Mouse (Mus musculus): ENCODE measurements around the gene Tmem248.

The Tmem248 gene

GRCm38 (mm10) chr5:130204560-130204959 lies 12.3 kb upstream of the Tmem248 start:
- no peak for DNase-seq

DNA sequence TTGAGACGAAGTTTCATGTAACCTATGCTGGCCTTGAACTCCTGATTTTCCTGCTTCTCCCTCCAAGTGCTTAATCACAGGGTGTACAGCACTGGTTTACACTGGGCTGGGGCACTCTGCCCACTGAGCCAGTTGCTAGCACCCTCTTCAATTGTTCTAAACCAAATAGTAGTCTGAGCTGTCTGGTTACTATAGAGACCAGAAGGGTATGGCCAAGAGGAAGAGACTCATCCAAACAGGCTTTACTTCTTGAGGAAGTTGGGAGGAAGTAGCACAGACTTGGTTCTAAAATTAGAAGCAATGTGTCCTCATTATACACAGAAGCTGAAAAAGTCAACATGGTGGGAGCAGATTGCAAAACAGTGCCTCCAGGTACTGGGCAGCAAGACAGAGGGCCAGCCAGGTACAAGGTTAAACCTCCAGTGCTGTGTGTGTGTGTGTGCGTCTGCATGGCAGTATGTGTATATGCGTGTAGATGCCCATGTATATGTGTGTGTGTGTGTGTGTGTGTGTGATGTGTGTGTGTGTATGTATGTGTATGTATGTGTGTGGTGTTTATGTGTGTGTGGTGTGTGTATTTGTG lies 11.3 kb upstream of the Tmem248 start:
- no peak for DNase-seq

GRCm38 (mm10) chr5:130207299-130207698 lies 9.6 kb upstream of the Tmem248 start:
- DNase-seq = no peak

GRCm38 (mm10) chr5:130212956-130213355 lies 3.9 kb upstream of the Tmem248 start:
- no peak for DNase-seq

- no peak for DNase-seq
Measured at GRCm38 (mm10) chr5:130217406-130217805, 525 bp downstream of the Tmem248 start.

- DNase-seq = no peak
Measured at GRCm38 (mm10) chr5:130218336-130218735, 1.5 kb downstream of the Tmem248 start.

DNA sequence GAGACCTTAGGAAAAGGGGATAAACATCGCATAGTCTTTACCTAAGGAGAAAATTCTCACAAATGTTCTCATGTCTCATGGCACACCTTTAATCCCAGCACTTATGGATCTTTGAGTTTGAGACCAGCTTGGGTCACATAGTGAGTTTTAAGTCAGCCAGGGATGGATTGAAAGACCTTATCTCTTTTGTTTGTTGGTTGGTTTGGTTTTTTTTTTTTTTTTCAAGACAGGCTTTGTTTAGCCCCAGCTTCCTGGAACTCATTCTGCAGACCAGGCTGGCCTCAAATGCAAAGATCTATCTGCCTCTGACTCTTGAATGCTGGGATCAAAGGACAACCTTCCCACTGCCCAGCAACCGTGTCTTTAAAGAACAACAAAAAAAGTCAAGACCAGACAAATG lies 4.4 kb downstream of the Tmem248 start:
- no peak for DNase-seq

GRCm38 (mm10) chr5:130221760-130222145 lies 4.9 kb downstream of the Tmem248 start:
- no peak for DNase-seq

- DNase-seq = peak; percentile 88
Measured at GRCm38 (mm10) chr5:130222146-130223004, 5.5 kb downstream of the Tmem248 start.

GRCm38 (mm10) chr5:130226790-130227189 lies 9.9 kb downstream of the Tmem248 start:
- DNase-seq = no peak

- no peak for DNase-seq
Measured at GRCm38 (mm10) chr5:130228120-130228519, 11.2 kb downstream of the Tmem248 start.

GRCm38 (mm10) chr5:130236302-130236701 lies 19.4 kb downstream of the Tmem248 start:
- no peak for DNase-seq

GRCm38 (mm10) chr5:130239236-130239635 lies 22.4 kb downstream of the Tmem248 start:
- peak; percentile 85 for DNase-seq

GRCm38 (mm10) chr5:130239856-130240255 lies 23.0 kb downstream of the Tmem248 start:
- DNase-seq = no peak

DNA sequence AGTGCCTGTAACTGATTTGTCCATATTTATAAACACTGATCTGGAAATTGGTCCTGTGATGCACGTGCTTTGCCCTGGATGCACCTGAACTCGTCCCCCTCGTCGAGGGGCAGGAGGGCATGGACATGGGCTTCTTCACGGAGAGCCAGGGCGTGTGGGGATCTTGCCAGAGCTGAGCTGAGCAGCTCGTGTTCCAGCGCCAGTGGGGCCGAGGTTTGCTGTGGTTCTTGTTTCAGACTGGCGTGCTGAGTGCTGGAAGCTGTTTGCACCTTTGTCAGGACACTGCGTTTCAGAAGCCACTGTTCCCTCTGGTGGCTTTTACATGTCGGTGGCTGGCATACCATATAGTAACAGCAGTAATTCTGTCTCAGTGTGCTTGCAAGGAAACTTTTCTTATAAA lies 24.5 kb downstream of the Tmem248 start:
- DNase-seq = no peak

DNA sequence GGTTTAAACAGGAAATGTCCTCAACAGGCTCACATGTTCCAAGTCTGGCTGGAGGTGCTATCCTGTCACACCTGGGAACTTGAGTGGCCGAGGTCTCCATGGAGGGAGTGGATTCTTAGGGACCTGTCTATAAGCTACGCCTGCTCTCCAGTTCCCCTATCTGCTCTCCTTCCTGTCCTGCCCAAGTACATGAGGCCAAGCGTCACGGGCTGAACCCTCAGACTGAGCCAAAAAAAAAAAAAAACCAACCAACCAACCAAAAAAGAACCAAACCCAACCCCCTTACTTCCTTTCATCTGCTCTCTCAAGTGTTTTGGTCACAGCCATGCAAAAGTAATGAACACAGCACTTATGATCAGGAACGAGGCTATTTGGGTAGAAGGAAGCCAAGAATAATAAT lies 30.9 kb downstream of the Tmem248 start:
- no peak for DNase-seq

GRCm38 (mm10) chr5:130254164-130255016 lies 37.5 kb downstream of the Tmem248 start:
- DNase-seq = peak; percentile 26

GRCm38 (mm10) chr5:130255017-130255720 lies 38.3 kb downstream of the Tmem248 start, which contains the start of the genes Sbds and Tyw1:
TSS of gene Sbds (minus strand) at chr5:130255530.
TSS of gene Tyw1 (plus strand) at chr5:130255619.
- peak; percentile 98 for DNase-seq

DNA sequence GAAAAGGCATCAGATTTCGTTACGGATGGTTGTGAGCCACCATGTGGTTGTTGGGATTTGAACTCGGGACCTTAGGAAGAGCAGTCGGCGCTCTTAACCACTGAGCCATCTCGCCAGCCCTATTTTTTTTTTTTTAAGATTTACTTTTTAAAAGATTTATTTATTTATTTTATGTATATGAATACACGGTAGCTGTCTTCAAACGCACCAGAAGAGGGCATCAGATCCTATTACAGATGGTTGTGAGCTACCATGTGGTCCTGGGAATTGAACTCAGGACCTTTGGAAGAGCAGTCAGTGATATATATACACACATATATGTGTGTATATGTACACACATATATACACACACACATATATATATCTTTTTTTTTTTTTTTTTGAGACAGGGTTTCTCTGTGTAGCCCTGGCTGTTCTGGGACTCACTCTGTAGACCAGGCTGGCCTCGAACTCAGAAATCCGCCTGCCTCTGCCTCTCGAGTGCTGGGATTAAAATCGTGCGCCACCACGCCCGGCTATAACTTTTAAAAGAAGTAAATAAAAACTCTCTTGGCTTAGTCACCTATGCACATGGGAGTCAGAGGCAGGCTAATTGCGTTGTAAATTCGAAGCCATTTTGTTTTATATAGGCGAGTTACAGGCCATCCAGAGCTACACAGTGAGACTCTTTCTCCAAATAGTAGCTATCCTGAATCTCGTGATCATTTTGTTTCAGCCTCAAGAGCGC lies 39.1 kb downstream of the Tmem248 start:
- DNase-seq = peak; percentile 25

GRCm38 (mm10) chr5:130256678-130257271 lies 39.9 kb downstream of the Tmem248 start:
- DNase-seq = peak; percentile 98

DNA sequence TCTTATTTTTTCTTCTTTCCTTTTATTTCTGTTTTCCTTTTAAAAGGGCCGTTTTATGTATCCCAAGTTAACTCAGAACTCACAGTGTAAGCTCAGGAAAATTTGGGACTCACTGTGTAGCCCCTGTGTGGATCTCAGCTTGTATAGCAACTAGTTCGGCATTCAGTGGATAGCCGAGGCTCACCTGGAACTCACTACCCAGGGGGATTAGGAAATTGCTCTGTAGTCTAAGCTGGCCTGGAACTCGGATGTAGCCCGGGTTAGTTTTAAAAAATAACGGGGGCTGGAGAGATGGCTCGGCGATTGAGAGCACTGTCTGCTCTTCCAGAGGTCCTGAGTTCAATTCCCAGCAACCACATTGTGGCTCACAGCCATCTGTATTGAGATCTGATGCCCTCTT lies 40.4 kb downstream of the Tmem248 start:
- no peak for DNase-seq

- no peak for DNase-seq
Measured at GRCm38 (mm10) chr5:130263454-130263853, 46.6 kb downstream of the Tmem248 start.

Data from kidney, adult 11 months (tissue).